Comparison of ENCODE assay signal across 17 mouse cellular contexts in genomic region chr12:110471426-110471825, GRCm38 (mm10).
"Had no signal": no experiment of that assay in that cellular context is flagged by ENCODE, and none has a peak within 500 bp of the region (broad histone marks: within the 10 kb centered on the region; RNA-seq: fewer than 3 reads in every experiment).

No protein-coding gene starts in this region.

- H3K27me3 ChIP-seq: liver, embryonic 15.5 days; lung, embryonic 15.5 days; megakaryocyte, embryonic 14.5 days; midbrain, embryonic 13.5 days; midbrain, embryonic 15.5 days; neural tube, embryonic 12.5 days had no signal

- H3K27ac ChIP-seq: liver, embryonic 15.5 days; lung, embryonic 15.5 days; midbrain, embryonic 13.5 days; midbrain, embryonic 15.5 days; neural tube, embryonic 12.5 days had no signal

- H3K4me3 ChIP-seq: liver, embryonic 15.5 days; lung, embryonic 15.5 days; megakaryocyte, embryonic 14.5 days; midbrain, embryonic 13.5 days; midbrain, embryonic 15.5 days; neural tube, embryonic 12.5 days had no signal

- DNase-seq: liver, postnatal 0 days; lung, adult 2 months; lung, postnatal 14 days; lung, postnatal 36 days; retina, postnatal 1 day; right cerebral cortex, adult 18-20 months; right cerebral cortex, postnatal 25 days; right cerebral cortex, postnatal 4 days; thymus, adult 18-20 months; thymus, postnatal 14 days; thymus, postnatal 36 days had no signal

- H3K36me3 ChIP-seq: lung, embryonic 15.5 days had no signal

- H3K9ac ChIP-seq: liver, embryonic 15.5 days; liver, postnatal 0 days; lung, embryonic 15.5 days; midbrain, embryonic 13.5 days; midbrain, embryonic 15.5 days; neural tube, embryonic 12.5 days had no signal

- H3K4me1 ChIP-seq: liver, embryonic 15.5 days; midbrain, embryonic 13.5 days; midbrain, embryonic 15.5 days; neural tube, embryonic 12.5 days had no signal

- H3K9me3 ChIP-seq: liver, embryonic 15.5 days; lung, embryonic 15.5 days; midbrain, embryonic 13.5 days; midbrain, embryonic 15.5 days; neural tube, embryonic 12.5 days had no signal
